Mouse (Mus musculus) liver, postnatal 0 days (tissue): ENCODE data around the gene Ttc28. TPM values are rescaled to one million over a fixed set of nuclear protein-coding genes. Genes with fewer than 3 reads are reported as not detected.

Source experiments
- ATAC-seq: fragments of 200-750 bp; cut with Nextera tagmentation; 2 replicates; pipeline ENCODE4 v1.8.0; 2017; ENCODE audit warnings: mild to moderate bottlenecking, moderate library complexity
- DNase-seq: peaks from one replicate; pipeline ENCODE4 v3.0.0-alpha.2; 2016
- H3K27ac ChIP-seq: fragments of 300-500 bp; sonication (generic); 2 replicates; pipeline ENCODE4 v1.5.1; 2014; ENCODE audit warnings: antibody characterized with exemption, moderate library complexity, mild to moderate bottlenecking, low read depth
- H3K27me3 ChIP-seq: fragments of 300-500 bp; sonication (generic); 2 replicates; pipeline ENCODE4 v1.6.1; 2014; ENCODE audit warnings: low read length, control low read depth, mixed read lengths; ENCODE audit not compliant: insufficient read depth
- H3K36me3 ChIP-seq: fragments of 300-500 bp; sonication (generic); replicated peaks from 2 replicates; pipeline ENCODE4 v1.6.1; 2014; ENCODE audit warnings: mild to moderate bottlenecking, control low read depth, low read length, moderate library complexity, mixed read lengths; ENCODE audit not compliant: insufficient read depth
- H3K4me1 ChIP-seq: fragments of 300-500 bp; sonication (generic); 2 replicates; pipeline ENCODE4 v1.6.1; 2014; ENCODE audit warnings: antibody characterized with exemption, mild to moderate bottlenecking, control low read depth; ENCODE audit not compliant: insufficient read depth
- H3K4me2 ChIP-seq: fragments of 300-500 bp; sonication (generic); 2 replicates; pipeline ENCODE4 v1.6.1; 2014; ENCODE audit warnings: low read depth, mild to moderate bottlenecking, low read length, moderate library complexity, mixed read lengths
- H3K4me3 ChIP-seq: fragments of 300-500 bp; sonication (generic); 2 replicates; pipeline ENCODE4 v1.5.1; 2014; ENCODE audit warnings: low read depth, low read length
- H3K9ac ChIP-seq: fragments of 300-500 bp; sonication (generic); replicated peaks from 2 replicates; pipeline ENCODE4 v1.6.1; 2014; ENCODE audit warnings: mild to moderate bottlenecking, moderate library complexity
- H3K9me3 ChIP-seq: fragments of 300-500 bp; sonication (generic); 2 replicates; pipeline ENCODE4 v1.6.1; 2016; ENCODE audit warnings: mild to moderate bottlenecking, control low read depth, low read length, mixed read lengths
- CTCF ChIP-seq: sonication (generic); IDR thresholded peaks from 2 replicates; pipeline ENCODE4 v1.5.1; 2016; ENCODE audit warnings: antibody characterized with exemption, low read depth
- EP300 ChIP-seq: IDR thresholded peaks from 2 replicates; pipeline ENCODE4 v1.6.1; 2016; ENCODE audit warnings: antibody characterized with exemption, low read depth, mild to moderate bottlenecking
- WGBS: fragments of 180-500 bp; shearing (Covaris S2); extraction: QIAGEN DNeasy Blood & Tissue Kit; methylation state at CpG from one replicate; pipeline ENCODE4 v1.1.7; 2014; ENCODE audit not compliant: insufficient replicate concordance; 5-methylcytosine and 5-hydroxymethylcytosine counted together
- polyA plus RNA-seq: library from polyadenylated mRNA; unstranded; fragments of >200 nt; fragmentation: Nextera tagmentation; extraction: Ambion mirVana; gene quantifications from 2 replicates; pipeline ENCODE4 v1.2.1, GENCODE M21; 2015

The Ttc28 gene
- polyA plus RNA-seq, 1 experiment from 2014 or later = 0.73 TPM

- TF ChIP-seq EP300 (no peak), CTCF (no peak)
- no peak overlapping the region for H3K4me3 ChIP-seq
- H3K9me3 ChIP-seq = no peaks in the 10 kb centered on the region
- H3K9ac ChIP-seq = no peak overlapping the region
- WGBS = 74% methylated on average over 10 of the region's 10 CpGs
- ATAC-seq (no peak), DNase-seq (no peak)
- no peaks in the 10 kb centered on the region for H3K36me3 ChIP-seq
- H3K4me1 ChIP-seq = no peaks in the 10 kb centered on the region
- H3K4me2 ChIP-seq = no peak overlapping the region
- no peak overlapping the region for H3K27ac ChIP-seq
- H3K27me3 ChIP-seq = no peaks in the 10 kb centered on the region
Observed at GRCm38 (mm10) chr5:111032687-111033295, 153.2 kb downstream of the Ttc28 start.

GRCm38 (mm10) chr5:111033489-111033888 is 153.9 kb downstream of the Ttc28 start:
- Histone ChIP-seq H3K9me3 (no peaks in the 10 kb centered on the region), H3K9ac (no peak overlapping the region), H3K4me1 (0 out of 2 replicates have a peak, but pooled peaks cover 2% of the 10 kb centered on the region), H3K4me2 (no peak overlapping the region), H3K27ac (no peak overlapping the region), H3K4me3 (no peak overlapping the region), H3K27me3 (no peaks in the 10 kb centered on the region), H3K36me3 (no peaks in the 10 kb centered on the region)
- no peak for DNase-seq
- ATAC-seq = no peak
- 76% methylated on average over 4 of the region's 4 CpGs for WGBS
- TF ChIP-seq EP300 (no peak), CTCF (no peak)

- H3K4me2 ChIP-seq = no peak overlapping the region
- no peaks in the 10 kb centered on the region for H3K27me3 ChIP-seq
- DNase-seq (no peak), ATAC-seq (no peak)
- 69% methylated on average over 7 of the region's 7 CpGs for WGBS
- H3K27ac ChIP-seq = no peak overlapping the region
- H3K36me3 ChIP-seq = no peaks in the 10 kb centered on the region
- TF ChIP-seq EP300 (no peak), CTCF (no peak)
- no peak overlapping the region for H3K9ac ChIP-seq
- H3K4me3 ChIP-seq = no peak overlapping the region
- no peaks in the 10 kb centered on the region for H3K9me3 ChIP-seq
- 0 out of 2 replicates have a peak, but pooled peaks cover 2% of the 10 kb centered on the region for H3K4me1 ChIP-seq
Observed at GRCm38 (mm10) chr5:111037123-111037748, 157.6 kb downstream of the Ttc28 start.

- no peaks in the 10 kb centered on the region for H3K36me3 ChIP-seq
- no peak for ATAC-seq
Observed at GRCm38 (mm10) chr5:111039771-111040170, 160.2 kb downstream of the Ttc28 start.

GRCm38 (mm10) chr5:111041952-111042351 is 162.3 kb downstream of the Ttc28 start:
- Histone ChIP-seq H3K27me3 (no peaks in the 10 kb centered on the region), H3K4me1 (0 out of 2 replicates have a peak, but pooled peaks cover 2% of the 10 kb centered on the region), H3K4me3 (no peak overlapping the region), H3K27ac (no peak overlapping the region), H3K4me2 (no peak overlapping the region), H3K9ac (no peak overlapping the region), H3K36me3 (no peaks in the 10 kb centered on the region), H3K9me3 (no peaks in the 10 kb centered on the region)
- WGBS = 81% methylated on average over 5 of the region's 5 CpGs
- TF ChIP-seq EP300 (no peak), CTCF (no peak)
- no peak for ATAC-seq
- no peak for DNase-seq

More at GRCm38 (mm10) chr5:111039771-111040170, 160.2 kb downstream of the Ttc28 start:
- no peak overlapping the region for H3K27ac ChIP-seq
- no peak overlapping the region for H3K9ac ChIP-seq
- H3K4me1 ChIP-seq = 0 out of 2 replicates have a peak, but pooled peaks cover 2% of the 10 kb centered on the region
- TF ChIP-seq CTCF (no peak), EP300 (no peak)
- no peak overlapping the region for H3K4me3 ChIP-seq
- H3K27me3 ChIP-seq = no peaks in the 10 kb centered on the region
- DNase-seq = no peak
- no peaks in the 10 kb centered on the region for H3K9me3 ChIP-seq
- H3K4me2 ChIP-seq = no peak overlapping the region
- WGBS = 65% methylated on average over 6 of the region's 6 CpGs

GRCm38 (mm10) chr5:111044193-111044592 is 164.6 kb downstream of the Ttc28 start:
- Histone ChIP-seq H3K9ac (no peak overlapping the region), H3K27ac (no peak overlapping the region), H3K36me3 (no peaks in the 10 kb centered on the region), H3K4me2 (no peak overlapping the region), H3K4me3 (no peak overlapping the region), H3K27me3 (no peaks in the 10 kb centered on the region), H3K4me1 (peaks cover 1% of the 10 kb centered on the region; the same call in 1 of the 2 replicates), H3K9me3 (no peaks in the 10 kb centered on the region)
- TF ChIP-seq EP300 (no peak), CTCF (no peak)
- 64% methylated on average over 7 of the region's 7 CpGs for WGBS
- no peak for ATAC-seq
- no peak for DNase-seq
